Mouse (Mus musculus) cerebellum, adult 18-20 months (tissue): ENCODE data around the gene Eif3a.
A peak's percentile ranks its signal among the peaks of the same experiment; 100 is the strongest.

Experiments used
- DNase-seq, 2 experiments: peaks; one replicate each; pipeline ENCODE4 v3.0.0; 2021

The Eif3a gene

DNA sequence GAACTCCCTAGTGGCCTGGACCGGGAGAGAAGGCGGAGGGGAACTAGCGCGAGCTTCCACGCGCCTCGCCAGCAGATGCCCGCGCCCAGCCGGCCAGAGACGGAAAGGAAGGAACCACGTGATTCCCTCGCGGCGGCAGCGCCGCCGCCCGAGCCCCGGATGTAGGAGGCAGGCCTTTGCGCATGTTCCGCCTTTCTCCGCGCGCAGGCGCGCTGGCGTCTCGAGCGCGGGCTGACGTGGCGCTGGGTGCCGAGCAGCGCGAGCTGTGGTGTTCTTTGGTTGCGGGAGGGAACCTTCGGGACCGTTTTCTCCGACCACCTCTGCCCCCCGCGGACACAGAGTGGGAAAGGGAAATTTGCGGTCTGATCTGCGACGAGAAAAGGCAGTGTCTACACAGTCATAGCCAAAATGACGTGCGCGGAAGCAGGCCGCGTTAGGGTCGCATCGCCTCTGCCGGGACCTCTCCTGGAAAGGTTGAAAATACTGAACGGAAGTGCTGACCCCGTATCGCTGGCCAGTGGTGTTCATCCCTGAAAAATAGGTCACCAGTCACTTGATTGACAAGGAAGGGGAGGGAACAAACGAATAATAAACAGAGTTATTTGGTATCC, at the start of gene Eif3a:
Gene Eif3a (minus strand): TSS at position 108 of the 611 bp plus-strand sequence.
- peak; percentile 92 to 96 for DNase-seq

GRCm38 (mm10) chr19:60837747-60838146, 47.3 kb upstream of the Eif3a start:
- DNase-seq: peak; percentile 66 to 76

GRCm38 (mm10) chr19:60818677-60819076, 28.2 kb upstream of the Eif3a start:
- no peak for DNase-seq

- DNase-seq: no peak
Observed at GRCm38 (mm10) chr19:60813133-60813532, 22.7 kb upstream of the Eif3a start.

DNA sequence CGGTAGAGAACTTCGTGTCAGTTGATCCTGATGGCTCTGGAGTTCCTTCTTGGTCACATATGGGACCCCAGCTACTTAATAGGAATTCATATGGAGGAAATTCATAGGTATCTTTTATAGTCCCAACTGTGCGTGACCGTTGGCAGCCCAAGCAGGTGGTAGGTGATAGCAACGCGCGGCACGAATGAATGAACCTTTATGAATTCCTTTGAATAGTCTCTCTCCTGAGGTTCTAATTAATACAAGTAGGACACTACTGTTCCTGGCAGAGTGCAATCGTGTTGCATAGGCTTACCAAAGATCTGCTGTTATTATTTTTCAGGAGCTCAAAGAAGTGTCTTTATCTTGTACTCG, 21.6 kb upstream of the Eif3a start:
- DNase-seq: no peak

DNA sequence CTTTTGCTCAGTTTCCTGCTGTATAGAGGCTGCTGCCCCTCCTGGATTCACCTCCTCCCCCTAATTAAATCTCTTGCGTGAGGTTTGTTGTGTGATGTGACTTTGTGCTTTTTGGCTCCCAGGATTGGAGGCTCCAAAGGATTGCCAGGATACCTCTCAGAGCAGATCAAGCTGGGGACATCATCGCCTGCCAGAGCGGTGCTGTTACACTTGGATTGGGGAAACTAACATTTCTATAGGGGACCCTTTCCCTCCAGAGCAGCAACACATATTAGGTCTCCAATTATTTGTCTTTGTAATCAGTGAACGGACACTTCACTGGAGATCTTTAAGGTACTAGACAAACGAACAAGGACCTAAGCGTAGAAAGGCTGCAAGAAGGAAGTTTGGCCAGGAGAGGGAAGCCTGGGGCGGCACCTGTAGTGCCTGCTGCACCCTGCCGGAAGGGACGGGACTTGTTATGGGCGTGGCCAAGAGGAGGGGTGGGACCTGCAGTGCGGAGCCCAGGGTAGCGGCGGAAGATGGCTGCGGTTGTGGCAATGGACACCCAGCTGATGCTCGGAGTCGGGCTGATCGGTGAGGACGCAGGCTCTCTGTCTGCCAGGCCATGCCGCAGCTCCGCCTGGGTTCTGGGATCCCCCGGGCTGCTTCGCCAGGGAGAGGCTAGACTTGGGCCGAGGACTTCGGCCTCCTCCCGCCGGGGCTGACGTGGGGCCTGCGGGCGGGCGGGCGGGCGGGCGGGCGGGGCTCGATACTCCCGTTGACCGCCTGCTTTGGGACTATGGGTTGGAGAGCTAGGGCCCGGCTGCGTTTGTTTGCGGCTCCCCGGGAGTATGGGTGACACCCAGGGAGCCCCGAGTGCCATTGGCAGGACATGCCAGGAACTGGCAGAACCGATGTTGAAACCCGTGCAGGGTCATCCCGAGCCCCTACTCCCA, 20.9 kb upstream of the Eif3a start, which contains the start of gene Fam45a:
Gene Fam45a (plus strand): TSS at position 488 of the 938 bp plus-strand sequence.
- peak; percentile 89 to 94 for DNase-seq

- DNase-seq: no peak
Observed at GRCm38 (mm10) chr19:60809927-60810326, 19.5 kb upstream of the Eif3a start.

DNA sequence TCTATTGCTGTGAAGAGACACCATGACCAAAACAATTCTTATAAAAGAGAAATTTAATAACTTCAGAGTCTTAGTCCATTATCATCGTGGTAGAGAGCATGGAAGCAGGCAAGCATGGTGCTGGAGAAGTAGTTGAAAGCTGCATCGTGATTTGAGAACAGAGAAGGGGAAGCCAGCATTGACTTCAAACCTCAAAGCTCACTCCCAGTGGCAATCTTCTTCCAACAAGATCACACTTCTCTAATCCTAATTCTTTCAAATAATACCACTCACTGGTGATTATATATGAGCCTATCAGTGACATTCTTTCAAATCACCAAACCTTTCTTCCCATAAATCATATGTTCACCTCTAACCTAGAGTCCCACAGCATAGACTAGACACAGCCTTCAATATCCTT, 14.4 kb upstream of the Eif3a start:
- no peak for DNase-seq

- no peak for DNase-seq
Observed at GRCm38 (mm10) chr19:60799867-60800569, 9.6 kb upstream of the Eif3a start.

- no peak for DNase-seq
Observed at GRCm38 (mm10) chr19:60797415-60797814, 7.0 kb upstream of the Eif3a start.

GRCm38 (mm10) chr19:60795244-60795643, 4.8 kb upstream of the Eif3a start:
- DNase-seq: no peak

DNA sequence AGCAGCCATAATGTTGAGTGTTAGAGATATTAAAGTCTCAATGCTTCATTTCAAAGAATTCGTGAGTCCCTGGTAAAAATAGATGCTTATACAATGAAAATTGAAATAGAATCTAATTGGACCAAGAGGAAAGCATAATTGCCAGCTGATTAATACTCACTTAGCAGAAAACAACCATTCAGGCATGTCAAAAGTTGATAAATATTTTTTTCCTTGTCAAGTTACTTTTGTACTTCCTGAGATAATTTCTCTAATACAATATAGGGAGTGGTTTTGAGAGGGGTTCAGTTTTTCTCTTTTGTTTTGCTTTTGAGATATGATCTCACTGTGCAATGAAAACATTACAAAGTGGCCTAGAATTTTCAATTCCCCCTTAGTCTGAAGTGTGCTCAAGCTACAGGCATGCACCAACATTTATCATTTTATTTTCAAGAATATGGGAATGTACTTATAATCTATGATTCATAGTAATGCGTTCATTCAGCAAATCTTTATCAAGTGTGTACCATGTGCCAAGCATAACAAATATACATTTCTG, 2.8 kb upstream of the Eif3a start:
- no peak for DNase-seq

GRCm38 (mm10) chr19:60791164-60791563, 706 bp upstream of the Eif3a start:
- DNase-seq: peak in 1 of 2 experiments; percentile 22

DNA sequence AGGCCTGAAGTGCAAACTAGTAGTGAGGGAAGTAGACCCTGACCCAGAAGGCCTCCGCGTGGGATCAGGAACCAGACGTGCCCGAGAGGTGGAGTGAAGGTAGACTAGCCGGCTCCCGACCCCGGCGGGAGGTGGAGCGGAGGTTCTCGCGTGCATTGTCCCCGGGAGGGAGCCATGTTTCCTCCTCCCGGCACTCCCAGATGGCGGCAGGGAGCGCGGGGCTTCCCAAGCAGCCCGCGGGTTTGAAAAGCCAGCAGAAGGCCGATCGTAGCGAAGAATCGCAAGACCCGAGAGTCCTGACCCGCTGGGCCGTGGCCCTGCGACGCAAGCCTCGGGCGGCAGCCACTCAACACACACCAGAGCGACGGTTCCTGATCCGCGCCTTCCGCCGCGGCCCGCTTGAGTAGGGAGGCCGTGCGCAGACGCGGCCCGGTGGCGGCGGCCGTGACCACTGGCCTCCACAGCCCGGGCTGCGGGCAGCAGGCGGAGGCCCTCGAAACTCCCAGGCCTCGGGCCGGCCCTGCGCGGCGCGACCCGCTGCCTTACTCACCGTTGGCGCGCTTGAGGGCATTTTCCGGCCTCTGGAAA, 445 bp downstream of the Eif3a start:
- peak; percentile 43 to 60 for DNase-seq

DNA sequence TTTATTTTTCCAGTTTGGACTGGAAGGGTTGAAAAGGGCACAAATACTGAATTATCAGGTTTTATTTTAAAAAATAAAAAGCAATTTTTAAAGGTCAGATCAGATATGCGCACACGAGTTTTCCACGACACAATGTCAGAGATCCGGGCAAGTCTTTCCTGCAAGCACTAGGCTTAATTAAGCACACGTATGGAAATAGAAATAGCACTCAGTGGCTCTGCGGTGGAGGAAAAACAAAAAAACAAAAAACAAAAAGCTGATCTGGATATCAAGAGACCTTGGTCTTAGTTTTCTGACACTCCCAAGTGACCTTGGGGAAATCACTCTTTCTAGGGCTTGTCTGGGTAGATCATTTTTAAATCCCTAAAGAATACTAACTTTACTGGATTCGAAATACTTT, 1.0 kb downstream of the Eif3a start:
- DNase-seq: no peak

- no peak for DNase-seq
Observed at GRCm38 (mm10) chr19:60788214-60788960, 2.1 kb downstream of the Eif3a start.

GRCm38 (mm10) chr19:60787465-60788150, 2.9 kb downstream of the Eif3a start:
- no peak for DNase-seq

- no peak for DNase-seq
Observed at GRCm38 (mm10) chr19:60784712-60785111, 5.7 kb downstream of the Eif3a start.

DNA sequence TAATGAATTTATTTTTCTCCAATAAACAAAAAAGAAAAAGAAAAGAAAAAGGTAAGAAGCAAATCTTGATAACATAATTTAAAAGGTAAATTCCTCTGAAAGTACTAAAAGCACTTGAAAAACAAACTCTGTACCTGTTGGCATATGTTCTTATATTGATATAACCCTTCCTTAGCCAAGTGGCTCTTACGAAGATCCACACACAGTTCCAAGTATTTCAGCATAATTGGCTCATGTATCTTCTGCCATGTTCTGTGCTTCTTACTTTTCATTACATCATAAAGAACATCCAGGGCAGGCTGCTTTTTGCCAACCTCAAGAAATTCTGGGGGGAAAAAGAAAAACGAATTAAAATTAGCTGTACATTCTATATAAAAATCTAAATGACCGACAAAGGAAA, 8.4 kb downstream of the Eif3a start:
- DNase-seq: no peak

DNA sequence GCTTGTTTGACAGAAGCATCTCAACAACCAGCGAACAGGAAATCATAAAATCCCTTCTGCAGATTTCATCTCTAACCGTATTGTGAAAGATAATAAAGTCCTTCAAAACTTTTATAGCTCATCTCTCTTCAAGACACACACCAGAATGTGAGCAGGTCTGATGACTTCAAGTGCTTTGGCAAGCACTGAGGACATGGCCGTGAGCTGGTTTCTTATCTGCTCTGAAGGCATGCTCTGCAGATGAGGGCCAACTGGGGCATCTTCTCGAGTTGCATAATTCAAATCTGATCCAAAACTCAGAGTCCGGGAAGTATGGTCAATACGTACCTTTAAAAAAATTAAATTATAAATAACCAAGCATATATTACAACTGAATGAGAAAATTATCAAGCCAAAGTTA, 17.1 kb downstream of the Eif3a start:
- no peak for DNase-seq
